Mouse (Mus musculus): ENCODE data around the gene Kif3c.

GRCm38 (mm10) chr12:3329677-3330076 lies 35.3 kb upstream of the Kif3c start:
- no peak for TF ChIP-seq CTCF (IDR thresholded peaks at IDR 0.05; ENCODE audit: low read depth)
- peak; percentile 89 for TF ChIP-seq EP300 (optimal IDR thresholded peaks at IDR 0.05)
